In the genomic region with DNA sequence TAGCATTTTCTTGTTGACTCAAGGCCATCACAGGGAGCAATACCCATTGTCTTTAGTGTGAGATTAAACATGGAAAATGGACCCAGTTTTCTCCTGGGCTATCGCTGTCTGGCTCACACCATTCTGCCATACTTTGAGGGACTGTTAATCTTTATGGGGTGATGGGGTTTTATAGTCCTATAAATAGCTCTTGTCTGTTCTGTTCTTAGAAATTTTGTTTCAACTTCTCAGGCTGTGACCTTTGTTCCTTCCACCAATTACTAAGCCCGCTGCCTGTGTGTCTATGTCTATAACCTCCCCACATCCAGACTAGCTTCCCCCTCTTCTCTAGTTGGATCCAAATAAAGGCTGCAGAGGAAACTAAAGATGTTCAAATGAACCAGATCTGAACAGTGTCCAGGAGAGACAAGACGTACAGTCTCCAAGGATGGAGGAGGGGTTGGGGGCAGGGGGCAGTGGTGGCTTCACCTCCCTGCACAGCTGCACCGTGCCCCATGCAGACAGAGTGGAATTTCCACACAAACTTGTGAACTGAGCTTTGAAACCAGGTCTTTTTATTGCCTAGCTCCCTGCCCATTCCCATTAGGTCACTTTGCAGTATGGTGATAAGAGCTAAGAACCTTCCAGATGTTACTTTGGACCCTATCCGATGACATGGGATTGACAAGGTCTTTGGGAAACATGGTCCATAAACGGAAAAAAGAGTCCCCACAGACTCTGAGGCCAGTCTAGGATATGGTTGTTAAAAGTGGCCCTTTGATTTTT, we compare ENCODE assay signal across 29 mouse cellular contexts.
DNase-seq lines count a peak whose midpoint lies in the region; ATAC-seq and TF ChIP-seq lines count a peak whose summit lies in the region.
"Had no signal": no experiment of that assay in that cellular context is flagged by ENCODE, and none has a peak within 500 bp of the region (broad histone marks: within the 10 kb centered on the region; RNA-seq: fewer than 3 reads in every experiment).

No protein-coding gene starts in this region.

- H3K4me2 ChIP-seq in kidney, embryonic 15.5 days: no peak overlapping the region
- H3K4me2 ChIP-seq in stomach, embryonic 15.5 days: no peak overlapping the region
- H3K4me2 ChIP-seq in stomach, postnatal 0 days (replicated peaks; ENCODE audit: low read depth): no peak overlapping the region
- peak overlapping the region; percentile 32; the same call in 1 of the 2 replicates for H3K4me2 ChIP-seq in intestine, postnatal 0 days (replicated peaks; ENCODE audit: low read depth)
- H3K4me2 ChIP-seq in midbrain, embryonic 16.5 days (ENCODE audit: low read length): no peak overlapping the region
- H3K4me2 ChIP-seq: embryonic facial prominence, embryonic 12.5 days; embryonic facial prominence, embryonic 15.5 days; heart, embryonic 12.5 days; heart, embryonic 15.5 days; hindbrain, embryonic 13.5 days had no signal

- H3K9me3 ChIP-seq in kidney, embryonic 15.5 days (replicated peaks): no peaks in the 10 kb centered on the region
- H3K9me3 ChIP-seq in stomach, embryonic 15.5 days: no peaks in the 10 kb centered on the region
- H3K9me3 ChIP-seq in stomach, postnatal 0 days (ENCODE audit: control insufficient read depth, low read length): no peaks in the 10 kb centered on the region
- H3K9me3 ChIP-seq in intestine, postnatal 0 days (ENCODE audit: control insufficient read depth): no peaks in the 10 kb centered on the region
- no peaks in the 10 kb centered on the region for H3K9me3 ChIP-seq in midbrain, embryonic 16.5 days (replicated peaks; ENCODE audit: control insufficient read depth, low read length, poor library complexity, severe bottlenecking)
- H3K9me3 ChIP-seq: embryonic facial prominence, embryonic 12.5 days; embryonic facial prominence, embryonic 15.5 days; G1E; heart, embryonic 15.5 days; hindbrain, embryonic 10.5 days; hindbrain, embryonic 13.5 days had no signal

- TF ChIP-seq EP300 in stomach, postnatal 0 days (optimal IDR thresholded peaks at IDR 0.05): no peak

- ATAC-seq in kidney, embryonic 15.5 days (replicated peaks; ENCODE audit: low FRiP score): no peak; the same call in 1 of the 2 replicates
- no peak for ATAC-seq in stomach, embryonic 15.5 days (ENCODE audit: insufficient read depth, low FRiP score, low read depth)
- no peak for ATAC-seq in stomach, postnatal 0 days (ENCODE audit: low FRiP score, low TSS enrichment)
- ATAC-seq in intestine, postnatal 0 days: peak; percentile 80
- no peak for ATAC-seq in monocyte, adult 5-6 weeks (replicated peaks; ENCODE audit: insufficient number of reproducible peaks, low FRiP score, low TSS enrichment, poor library complexity, severe bottlenecking)
- ATAC-seq in midbrain, embryonic 16.5 days: no peak
- ATAC-seq: forebrain, embryonic 14.5 days; hindbrain, embryonic 16.5 days; Patski had no signal

- no peak for TF ChIP-seq POLR2A in small intestine, adult 2 months (IDR thresholded peaks at IDR 0.05; ENCODE audit: low read depth, low read length)

- H3K27me3 ChIP-seq in kidney, embryonic 15.5 days: no peaks in the 10 kb centered on the region
- no peaks in the 10 kb centered on the region for H3K27me3 ChIP-seq in stomach, embryonic 15.5 days (replicated peaks)
- no peaks in the 10 kb centered on the region for H3K27me3 ChIP-seq in stomach, postnatal 0 days (ENCODE audit: control insufficient read depth, insufficient read depth, low read length)
- no peaks in the 10 kb centered on the region for H3K27me3 ChIP-seq in intestine, postnatal 0 days (replicated peaks; ENCODE audit: control insufficient read depth, insufficient read depth, low read length)
- no peaks in the 10 kb centered on the region for H3K27me3 ChIP-seq in small intestine, adult 2 months (ENCODE audit: control insufficient read depth, insufficient read depth, low read length)
- no peaks in the 10 kb centered on the region for H3K27me3 ChIP-seq in midbrain, embryonic 16.5 days (ENCODE audit: control insufficient read depth, insufficient read depth, low read depth, low read length)
- H3K27me3 ChIP-seq: CH12.LX; embryonic facial prominence, embryonic 12.5 days; embryonic facial prominence, embryonic 15.5 days; heart, embryonic 12.5 days; heart, embryonic 15.5 days; hindbrain, embryonic 13.5 days; Patski had no signal

- H3K9ac ChIP-seq in kidney, embryonic 15.5 days: no peak overlapping the region
- no peak overlapping the region for H3K9ac ChIP-seq in stomach, embryonic 15.5 days
- H3K9ac ChIP-seq in stomach, postnatal 0 days (ENCODE audit: low read length): no peak overlapping the region
- no peak overlapping the region for H3K9ac ChIP-seq in intestine, postnatal 0 days (ENCODE audit: low read depth, low read length)
- H3K9ac ChIP-seq in midbrain, embryonic 16.5 days (ENCODE audit: low read depth, low read length): no peak overlapping the region
- H3K9ac ChIP-seq: embryonic facial prominence, embryonic 12.5 days; embryonic facial prominence, embryonic 15.5 days; heart, embryonic 12.5 days; heart, embryonic 15.5 days; hindbrain, embryonic 13.5 days had no signal

- H3K4me3 ChIP-seq in kidney, embryonic 15.5 days (replicated peaks): no peak overlapping the region
- no peak overlapping the region for H3K4me3 ChIP-seq in stomach, embryonic 15.5 days (replicated peaks)
- no peak overlapping the region for H3K4me3 ChIP-seq in stomach, postnatal 0 days (ENCODE audit: low read depth, low read length)
- H3K4me3 ChIP-seq in intestine, postnatal 0 days (ENCODE audit: low read depth, low read length): no peak overlapping the region
- no peak overlapping the region for H3K4me3 ChIP-seq in small intestine, adult 2 months (ENCODE audit: low read depth, low read length)
- H3K4me3 ChIP-seq in midbrain, embryonic 16.5 days (ENCODE audit: low read depth, low read length): no peak overlapping the region
- H3K4me3 ChIP-seq: embryonic facial prominence, embryonic 12.5 days; embryonic facial prominence, embryonic 15.5 days; heart, embryonic 12.5 days; heart, embryonic 15.5 days; hindbrain, embryonic 10.5 days; hindbrain, embryonic 13.5 days had no signal

- 0 out of 2 replicates have a peak overlapping the region, but pooled peaks have one; percentile 32 for H3K27ac ChIP-seq in kidney, embryonic 15.5 days
- peak overlapping the region; percentile 21; the same call in 1 of the 2 replicates for H3K27ac ChIP-seq in stomach, embryonic 15.5 days
- H3K27ac ChIP-seq in stomach, postnatal 0 days (replicated peaks): no peak overlapping the region
- peak overlapping the region; percentile 88 for H3K27ac ChIP-seq in intestine, postnatal 0 days (ENCODE audit: low read depth, low read length)
- H3K27ac ChIP-seq in small intestine, adult 2 months (ENCODE audit: insufficient read depth, low read depth, low read length): peak overlapping the region; percentile 87
- H3K27ac ChIP-seq in midbrain, embryonic 16.5 days (ENCODE audit: low read length): no peak overlapping the region
- H3K27ac ChIP-seq: embryonic facial prominence, embryonic 12.5 days; embryonic facial prominence, embryonic 15.5 days; heart, embryonic 15.5 days; hindbrain, embryonic 10.5 days; hindbrain, embryonic 13.5 days had no signal

- H3K36me3 ChIP-seq in kidney, embryonic 15.5 days: no peaks in the 10 kb centered on the region
- H3K36me3 ChIP-seq in stomach, embryonic 15.5 days: no peaks in the 10 kb centered on the region
- no peaks in the 10 kb centered on the region for H3K36me3 ChIP-seq in stomach, postnatal 0 days (ENCODE audit: control insufficient read depth, insufficient read depth, low read length)
- no peaks in the 10 kb centered on the region for H3K36me3 ChIP-seq in intestine, postnatal 0 days (ENCODE audit: control insufficient read depth, insufficient read depth)
- H3K36me3 ChIP-seq in small intestine, adult 2 months (ENCODE audit: control insufficient read depth, insufficient read depth, low read length): no peaks in the 10 kb centered on the region
- no peaks in the 10 kb centered on the region for H3K36me3 ChIP-seq in midbrain, embryonic 16.5 days (ENCODE audit: control insufficient read depth, insufficient read depth, low read length)
- H3K36me3 ChIP-seq: embryonic facial prominence, embryonic 12.5 days; embryonic facial prominence, embryonic 15.5 days; G1E; heart, embryonic 12.5 days; heart, embryonic 15.5 days; hindbrain, embryonic 10.5 days; hindbrain, embryonic 13.5 days had no signal

- 20% methylated on average over 6 of the region's 6 CpGs for WGBS in kidney, embryonic 15.5 days
- WGBS in stomach, embryonic 15.5 days: 70% methylated on average over 6 of the region's 6 CpGs
- 72% methylated on average over 6 of the region's 6 CpGs for WGBS in stomach, postnatal 0 days
- 32% methylated on average over 6 of the region's 6 CpGs for WGBS in intestine, postnatal 0 days
- 25% methylated on average over 6 of the region's 6 CpGs for WGBS in small intestine, adult 2 months
- WGBS in midbrain, embryonic 16.5 days: 81% methylated on average over 6 of the region's 6 CpGs

- no peak for TF ChIP-seq CTCF in stomach, postnatal 0 days (IDR thresholded peaks at IDR 0.05; ENCODE audit: low read depth)
- TF ChIP-seq CTCF in intestine, postnatal 0 days (IDR thresholded peaks at IDR 0.05; ENCODE audit: low read depth): no peak
- no peak for TF ChIP-seq CTCF in small intestine, adult 2 months (IDR thresholded peaks at IDR 0.05; ENCODE audit: extremely low read depth, insufficient read length, insufficient replicate concordance, low read depth, low read length)

- no peak for DNase-seq in kidney, adult 8-10 months
- no peak for DNase-seq in stomach, postnatal 0 days (ENCODE audit: low spot score)
- DNase-seq: adrenal gland, postnatal 10 days; adrenal gland, postnatal 36 days; B cell, adult 2 months; cerebellum, adult 18-20 months; cerebellum, adult 9-11 months; cerebellum, postnatal 25 days; gastrocnemius, postnatal 25 days; heart, adult 18-20 months; heart, postnatal 10 days; heart, postnatal 36 days had no signal

- peaks cover 43% of the 10 kb centered on the region for H3K4me1 ChIP-seq in kidney, embryonic 15.5 days
- peaks cover 7% of the 10 kb centered on the region; the same call in 1 of the 2 replicates for H3K4me1 ChIP-seq in stomach, embryonic 15.5 days
- H3K4me1 ChIP-seq in stomach, postnatal 0 days (replicated peaks; ENCODE audit: control insufficient read depth, insufficient read depth): no peaks in the 10 kb centered on the region
- peaks cover 7% of the 10 kb centered on the region; the same call in 1 of the 2 replicates for H3K4me1 ChIP-seq in intestine, postnatal 0 days (replicated peaks; ENCODE audit: control insufficient read depth, insufficient read depth, low read length)
- H3K4me1 ChIP-seq in small intestine, adult 2 months (ENCODE audit: control insufficient read depth, insufficient read depth, insufficient read length, low read length): peaks cover 37% of the 10 kb centered on the region
- H3K4me1 ChIP-seq in midbrain, embryonic 16.5 days (ENCODE audit: control insufficient read depth, insufficient read depth, low read length): no peaks in the 10 kb centered on the region
- H3K4me1 ChIP-seq: hindbrain, embryonic 10.5 days; hindbrain, embryonic 13.5 days had no signal

Comparison
In these comparisons a context has a peak if more than half of its experiments do, and no peak if none do; other contexts are left out.
1. H3K27ac ChIP-seq: peak in kidney, embryonic 15.5 days (single experiment), stomach, embryonic 15.5 days (single experiment), intestine, postnatal 0 days (single experiment) and small intestine, adult 2 months (single experiment); none in stomach, postnatal 0 days (single experiment) and midbrain, embryonic 16.5 days (single experiment).